9 mouse cellular contexts compared by ENCODE assay signal in genomic region chr14:6604551-6604950, GRCm38 (mm10). TPM values are rescaled to one million over a fixed set of nuclear protein-coding genes. Genes with fewer than 3 reads are reported as not detected.
A peak's percentile ranks its signal among the peaks of the same experiment; 100 is the strongest.
DNase-seq lines count a peak whose midpoint lies in the region; ATAC-seq lines count a peak whose summit lies in the region.
"Not testable (repeated sequence)": the region's sequence is repeated elsewhere in the genome, so short reads cannot be mapped to it uniquely, and the experiment has no call there.
"Had no signal": no experiment of that assay in that cellular context is flagged by ENCODE, and none has a peak within 500 bp of the region (broad histone marks: within the 10 kb centered on the region; RNA-seq: fewer than 3 reads in every experiment).

No protein-coding gene starts in this region.

- H3K9ac ChIP-seq in forebrain, embryonic 16.5 days (replicated peaks; ENCODE audit: low read depth, low read length) = peak overlapping the region; percentile 51
- H3K9ac ChIP-seq in kidney, embryonic 15.5 days; limb, embryonic 15.5 days: not testable (repeated sequence)

- not testable (repeated sequence) for H3K36me3 ChIP-seq in forebrain, embryonic 16.5 days (ENCODE audit: control insufficient read depth, insufficient read depth); kidney, embryonic 15.5 days; limb, embryonic 15.5 days; midbrain, embryonic 10.5 days

- H3K4me1 ChIP-seq in forebrain, embryonic 16.5 days (replicated peaks; ENCODE audit: control insufficient read depth, insufficient read depth, low read length); kidney, embryonic 15.5 days; limb, embryonic 15.5 days; midbrain, embryonic 10.5 days: not testable (repeated sequence)

- peak overlapping the region; percentile 74 for H3K4me2 ChIP-seq in forebrain, embryonic 16.5 days (ENCODE audit: low read length)
- H3K4me2 ChIP-seq in kidney, embryonic 15.5 days = peak overlapping the region; percentile 67
- H3K4me2 ChIP-seq in limb, embryonic 15.5 days = peak overlapping the region; percentile 56

- DNase-seq in cerebellum, postnatal 14 days = peak; percentile 4 to 8
- peak; percentile 3 for DNase-seq in heart, postnatal 4 days
- peak; percentile 20 for DNase-seq in midbrain, embryonic 10.5 days (ENCODE audit: low spot score)
- DNase-seq in right cerebral cortex, postnatal 14 days = peak; percentile 2

- not testable (repeated sequence) for H3K27me3 ChIP-seq in forebrain, embryonic 16.5 days (replicated peaks; ENCODE audit: control insufficient read depth, insufficient read depth, low read length); kidney, embryonic 15.5 days; limb, embryonic 15.5 days; midbrain, embryonic 10.5 days (ENCODE audit: low read depth, poor library complexity, severe bottlenecking)

- peak overlapping the region; percentile 43 for H3K4me3 ChIP-seq in forebrain, embryonic 16.5 days (replicated peaks; ENCODE audit: low read length)
- H3K4me3 ChIP-seq in kidney, embryonic 15.5 days (replicated peaks) = peak overlapping the region; percentile 40
- peak overlapping the region; percentile 33 for H3K4me3 ChIP-seq in limb, embryonic 15.5 days
- H3K4me3 ChIP-seq in midbrain, embryonic 10.5 days = peak overlapping the region; percentile 53

- WGBS in forebrain, embryonic 16.5 days = 4% methylated on average over 17 of the region's 20 CpGs
- 9% methylated on average over 17 of the region's 20 CpGs for WGBS in kidney, embryonic 15.5 days
- 6% methylated on average over 17 of the region's 20 CpGs for WGBS in limb, embryonic 15.5 days
- 5% methylated on average over 17 of the region's 20 CpGs for WGBS in midbrain, embryonic 10.5 days

- H3K27ac ChIP-seq in forebrain, embryonic 16.5 days (ENCODE audit: low read length); kidney, embryonic 15.5 days; limb, embryonic 15.5 days: not testable (repeated sequence)
- H3K27ac ChIP-seq in midbrain, embryonic 10.5 days (replicated peaks) = peak overlapping the region; percentile 69; the same call in 1 of the 2 replicates

- ATAC-seq in forebrain, embryonic 16.5 days; kidney, embryonic 15.5 days (replicated peaks; ENCODE audit: low FRiP score); limb, embryonic 15.5 days (ENCODE audit: insufficient number of reproducible peaks, low FRiP score, low TSS enrichment, low read depth): not testable (repeated sequence)

- H3K9me3 ChIP-seq in forebrain, embryonic 16.5 days (ENCODE audit: control insufficient read depth, low read length); kidney, embryonic 15.5 days (replicated peaks); limb, embryonic 15.5 days; midbrain, embryonic 10.5 days (replicated peaks): not testable (repeated sequence)

RNA-seq across cellular contexts. Expression of gene Gm3629, which starts 14.1 kb away (rescaled TPM):
- 1.0 TPM in 1 of 2 replicates, not detected in the other for polyA plus RNA-seq in forebrain, embryonic 16.5 days (2015; fragmentation: Nextera tagmentation; extraction: Ambion mirVana)
- under 1 TPM; 0.41 to 0.90 TPM for total RNA-seq in heart, postnatal 4 days (2021)
- not detected in 2 replicates for polyA plus RNA-seq in kidney, embryonic 15.5 days (2015; fragmentation: Nextera tagmentation; extraction: Ambion mirVana)
- 0.21 TPM in 1 of 2 replicates, not detected in the other for polyA plus RNA-seq in limb, embryonic 15.5 days (2015; fragmentation: Nextera tagmentation; extraction: Ambion mirVana)
- polyA plus RNA-seq in midbrain, embryonic 10.5 days (2016; fragmentation: Nextera tagmentation; extraction: Ambion mirVana) = 0.09 and 0.11 TPM in 2 replicates
- total RNA-seq: megakaryocyte, adult 5-6 weeks had no signal
- polyA plus RNA-seq: G1E had no signal

RNA-seq across cellular contexts. Expression of gene Gm3460, which starts 17.7 kb away (rescaled TPM):
- polyA plus RNA-seq in forebrain, embryonic 16.5 days (2015; fragmentation: Nextera tagmentation; extraction: Ambion mirVana) = 0.37 TPM in 1 of 2 replicates, not detected in the other
- not detected for total RNA-seq in heart, postnatal 4 days (2021)
- not detected in 2 replicates for polyA plus RNA-seq in kidney, embryonic 15.5 days (2015; fragmentation: Nextera tagmentation; extraction: Ambion mirVana)
- not detected in 2 replicates for polyA plus RNA-seq in limb, embryonic 15.5 days (2015; fragmentation: Nextera tagmentation; extraction: Ambion mirVana)
- not detected in 2 replicates for polyA plus RNA-seq in midbrain, embryonic 10.5 days (2016; fragmentation: Nextera tagmentation; extraction: Ambion mirVana)
- total RNA-seq: G1E; megakaryocyte, adult 5-6 weeks had no signal
- polyA plus RNA-seq: G1E had no signal
